Mouse (Mus musculus): ENCODE results near the gene Sarm1.

The Sarm1 gene

GRCm38 (mm10) chr11:78463286-78464036, 34.1 kb downstream of the Sarm1 start:
- DNase-seq: no peak

- DNase-seq: no peak
Measured at GRCm38 (mm10) chr11:78462669-78463068, 34.9 kb downstream of the Sarm1 start.

GRCm38 (mm10) chr11:78461894-78462293, 35.7 kb downstream of the Sarm1 start:
- DNase-seq: no peak

GRCm38 (mm10) chr11:78458740-78459139, 38.8 kb downstream of the Sarm1 start:
- no peak for DNase-seq

- DNase-seq: peak in 1 of 2 experiments; percentile 40
Measured at GRCm38 (mm10) chr11:78455308-78455707, 42.2 kb downstream of the Sarm1 start.

GRCm38 (mm10) chr11:78454276-78454675, 43.3 kb downstream of the Sarm1 start:
- DNase-seq: no peak

GRCm38 (mm10) chr11:78453675-78454074, 43.9 kb downstream of the Sarm1 start:
- peak; percentile 44 to 74 for DNase-seq

GRCm38 (mm10) chr11:78450337-78450736, 47.2 kb downstream of the Sarm1 start:
- no peak for DNase-seq

- DNase-seq: no peak
Measured at GRCm38 (mm10) chr11:78448242-78448641, 49.3 kb downstream of the Sarm1 start.

- DNase-seq: no peak
Measured at GRCm38 (mm10) chr11:78447168-78447567, 50.4 kb downstream of the Sarm1 start.

GRCm38 (mm10) chr11:78443115-78443514, 54.4 kb downstream of the Sarm1 start:
- DNase-seq: no peak

- no peak for DNase-seq
Measured at GRCm38 (mm10) chr11:78438399-78438930, 59.1 kb downstream of the Sarm1 start.

GRCm38 (mm10) chr11:78437182-78437581, 60.4 kb downstream of the Sarm1 start:
- no peak for DNase-seq

- peak in 1 of 2 experiments; percentile 26 for DNase-seq
Measured at GRCm38 (mm10) chr11:78435776-78436349, 61.7 kb downstream of the Sarm1 start.

GRCm38 (mm10) chr11:78434052-78434451, 63.5 kb downstream of the Sarm1 start:
- no peak for DNase-seq

- DNase-seq: no peak
Measured at GRCm38 (mm10) chr11:78431176-78431575, 66.4 kb downstream of the Sarm1 start.

GRCm38 (mm10) chr11:78430195-78430878, 67.2 kb downstream of the Sarm1 start:
- DNase-seq: no peak

GRCm38 (mm10) chr11:78428309-78428708, 69.2 kb downstream of the Sarm1 start:
- no peak for DNase-seq

GRCm38 (mm10) chr11:78427655-78428054, 69.9 kb downstream of the Sarm1 start:
- DNase-seq: no peak

GRCm38 (mm10) chr11:78425572-78425971, 72.0 kb downstream of the Sarm1 start:
- no peak for DNase-seq

GRCm38 (mm10) chr11:78424352-78424751, 73.2 kb downstream of the Sarm1 start:
- DNase-seq: no peak
